Mouse (Mus musculus) intestine, postnatal 0 days (tissue): Measurements from ENCODE around the gene Eps8l1. TPM values are rescaled to one million over a fixed set of nuclear protein-coding genes. Genes with fewer than 3 reads are reported as not detected.

Source experiments
- ATAC-seq: fragments of 200-750 bp; cut with Nextera tagmentation; 2 replicates; pipeline ENCODE4 v1.8.0; 2017; ENCODE audit warnings: mild to moderate bottlenecking, moderate TSS enrichment, moderate library complexity
- H3K27ac ChIP-seq: fragments of 300-500 bp; sonication (generic); 2 replicates; pipeline ENCODE4 v1.5.1; 2014; ENCODE audit warnings: mild to moderate bottlenecking, low read depth, low read length, moderate library complexity
- H3K27me3 ChIP-seq: fragments of 300-500 bp; sonication (generic); replicated peaks from 2 replicates; pipeline ENCODE4 v1.6.1; 2014; ENCODE audit warnings: low read length, mixed read lengths; ENCODE audit not compliant: control insufficient read depth, insufficient read depth
- H3K36me3 ChIP-seq: fragments of 300-500 bp; sonication (generic); 2 replicates; pipeline ENCODE4 v1.6.1; 2014; ENCODE audit warnings: mild to moderate bottlenecking, moderate library complexity; ENCODE audit not compliant: control insufficient read depth, insufficient read depth
- H3K4me1 ChIP-seq: fragments of 300-500 bp; sonication (generic); replicated peaks from 2 replicates; pipeline ENCODE4 v1.6.1; 2014; ENCODE audit warnings: antibody characterized with exemption, low read length, mixed read lengths; ENCODE audit not compliant: control insufficient read depth, insufficient read depth
- H3K4me2 ChIP-seq: fragments of 300-500 bp; sonication (generic); replicated peaks from 2 replicates; pipeline ENCODE4 v1.6.1; 2014; ENCODE audit warnings: low read depth, mild to moderate bottlenecking, moderate library complexity
- H3K4me3 ChIP-seq: fragments of 300-500 bp; sonication (generic); 2 replicates; pipeline ENCODE4 v1.5.1; 2014; ENCODE audit warnings: low read depth, low read length
- H3K9ac ChIP-seq: fragments of 300-500 bp; sonication (generic); 2 replicates; pipeline ENCODE4 v1.6.1; 2014; ENCODE audit warnings: mild to moderate bottlenecking, low read depth, low read length
- H3K9me3 ChIP-seq: fragments of 300-500 bp; sonication (generic); 2 replicates; pipeline ENCODE4 v1.6.1; 2016; ENCODE audit warnings: mixed run types; ENCODE audit not compliant: control insufficient read depth
- CTCF ChIP-seq: sonication (generic); IDR thresholded peaks from 2 replicates; pipeline ENCODE4 v1.5.1; 2016; ENCODE audit warnings: low read depth, mild to moderate bottlenecking, control low read depth, antibody characterized with exemption, moderate library complexity
- WGBS: fragments of 180-500 bp; shearing (Covaris S2); extraction: QIAGEN DNeasy Blood & Tissue Kit; methylation state at CpG from one replicate; pipeline ENCODE4 v1.1.7; 2014; 5-methylcytosine and 5-hydroxymethylcytosine counted together
- polyA plus RNA-seq: library from polyadenylated mRNA; unstranded; fragments of >200 nt; fragmentation: Nextera tagmentation; extraction: Ambion mirVana; gene quantifications from 2 replicates; pipeline ENCODE4 v1.2.1, GENCODE M21; 2015

The Eps8l1 gene
- polyA plus RNA-seq, 1 experiment from 2014 or later: 1.7 TPM

DNA sequence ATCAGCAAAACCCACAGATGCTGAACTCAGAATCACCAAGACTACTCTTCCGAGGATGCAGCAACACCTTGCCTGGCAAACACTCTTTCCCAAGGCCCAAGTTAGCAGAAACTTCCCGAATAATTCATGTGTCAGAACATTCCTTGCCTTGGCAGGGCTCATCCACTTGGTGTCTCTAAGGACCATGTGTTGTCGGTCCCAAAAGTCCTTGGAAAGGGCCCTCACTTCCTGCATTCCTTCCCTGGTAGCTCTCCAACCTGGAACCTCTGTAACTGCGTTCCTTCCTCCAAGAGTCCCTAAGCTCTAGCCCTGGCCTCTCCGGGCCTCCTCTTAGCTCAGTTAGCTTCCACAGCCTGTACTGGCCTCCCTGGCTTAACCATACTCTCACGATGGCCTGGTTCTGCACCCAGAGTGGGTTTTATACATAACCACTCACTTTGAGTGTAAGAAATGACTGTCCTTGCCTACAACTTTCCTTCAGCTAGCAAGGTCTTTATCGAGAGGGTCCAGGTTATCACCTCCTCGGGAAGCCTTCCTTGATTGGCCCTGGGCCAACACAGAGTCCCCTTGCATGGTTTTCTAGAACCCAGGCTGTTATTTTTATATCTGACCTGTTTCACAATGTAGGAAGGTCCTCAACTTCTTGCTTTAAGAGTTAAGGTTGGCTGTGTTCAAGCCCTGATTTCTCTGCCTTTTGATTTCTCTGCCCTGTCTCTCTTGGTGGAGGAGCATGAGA, 51.2 kb downstream of the Eps8l1 start:
- 74% methylated on average over 8 of the region's 8 CpGs for WGBS
- Histone ChIP-seq H3K27ac (no peak overlapping the region), H3K9me3 (no peaks in the 10 kb centered on the region), H3K4me3 (no peak overlapping the region), H3K36me3 (no peaks in the 10 kb centered on the region), H3K4me2 (no peak overlapping the region), H3K4me1 (0 out of 2 replicates have a peak, but pooled peaks cover 4% of the 10 kb centered on the region), H3K27me3 (no peaks in the 10 kb centered on the region), H3K9ac (no peak overlapping the region)
- ATAC-seq: no peak
- TF ChIP-seq CTCF: no peak

DNA sequence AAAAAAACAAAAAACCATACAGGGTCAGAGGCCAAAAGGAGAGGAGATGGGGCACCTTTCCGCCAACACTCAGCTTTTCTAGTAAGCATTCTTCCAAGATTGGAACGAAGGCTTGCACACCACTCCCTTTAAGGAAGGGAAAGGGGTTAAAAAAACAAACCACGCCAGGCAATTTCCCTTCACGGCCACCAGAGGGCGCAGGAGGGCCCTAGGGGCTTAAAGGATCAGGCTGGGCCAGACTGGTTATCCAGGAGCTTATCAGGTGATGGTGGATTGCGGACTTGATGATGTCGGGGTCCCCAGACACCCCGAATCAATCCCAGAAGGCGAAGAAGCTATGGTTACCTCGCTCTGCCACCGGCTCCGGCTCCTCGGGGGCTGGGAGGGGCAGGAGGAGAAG, 52.8 kb downstream of the Eps8l1 start:
- H3K4me1 ChIP-seq: 0 out of 2 replicates have a peak, but pooled peaks cover 4% of the 10 kb centered on the region
- H3K9ac ChIP-seq: no peak overlapping the region
- no peaks in the 10 kb centered on the region for H3K36me3 ChIP-seq
- no peaks in the 10 kb centered on the region for H3K9me3 ChIP-seq
- no peak overlapping the region for H3K27ac ChIP-seq
- H3K4me3 ChIP-seq: no peak overlapping the region
- 31% methylated on average over 13 of the region's 13 CpGs for WGBS
- H3K4me2 ChIP-seq: no peak overlapping the region
- peak; percentile 92 for TF ChIP-seq CTCF
- H3K27me3 ChIP-seq: no peaks in the 10 kb centered on the region
- 0 out of 2 replicates have a peak, but pooled peaks have one; percentile 7 for ATAC-seq

DNA sequence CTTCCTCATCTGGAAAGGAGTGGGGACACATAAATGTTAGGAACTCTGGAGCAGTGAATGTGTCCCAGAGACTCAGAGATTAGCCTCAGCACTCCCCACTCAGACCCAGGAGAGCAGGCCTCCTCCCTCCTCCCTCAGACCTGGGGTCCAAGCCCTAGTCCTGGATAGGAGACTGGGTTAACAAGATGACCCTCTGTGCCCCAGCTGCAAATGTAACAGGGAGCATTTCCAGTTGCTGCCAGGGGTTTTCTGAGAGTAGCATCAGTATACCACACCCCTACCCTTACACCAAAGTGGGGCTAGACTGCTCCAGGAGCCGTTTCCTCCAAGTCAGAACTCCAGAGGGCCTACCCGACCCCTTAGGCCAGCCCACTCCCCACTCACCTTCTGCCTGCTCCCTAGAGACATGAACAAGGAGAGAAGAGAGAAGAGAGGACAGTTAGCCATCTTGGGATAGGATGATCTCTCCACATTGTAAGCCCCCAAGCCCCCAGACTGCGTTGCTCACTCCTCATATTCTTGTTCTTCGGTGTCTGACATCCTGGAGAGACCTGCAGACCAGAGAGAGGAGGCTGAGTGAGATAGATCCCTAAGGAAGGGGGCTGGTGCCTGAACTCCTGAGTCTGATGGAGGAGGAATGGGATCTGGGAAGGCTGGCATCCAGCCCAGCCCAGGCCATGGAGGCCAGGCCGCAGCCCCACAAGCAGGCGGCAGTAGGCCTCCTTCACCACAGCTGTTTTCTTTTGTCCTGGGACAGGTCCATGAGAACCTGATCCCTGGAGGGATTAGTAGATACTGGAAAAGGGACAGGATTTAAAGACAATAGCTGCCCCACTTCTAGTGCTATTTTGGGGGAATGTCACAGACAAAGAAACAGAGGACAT, 53.6 kb downstream of the Eps8l1 start:
- 51% methylated on average over 6 of the region's 6 CpGs for WGBS
- H3K27ac ChIP-seq: no peak overlapping the region

DNA sequence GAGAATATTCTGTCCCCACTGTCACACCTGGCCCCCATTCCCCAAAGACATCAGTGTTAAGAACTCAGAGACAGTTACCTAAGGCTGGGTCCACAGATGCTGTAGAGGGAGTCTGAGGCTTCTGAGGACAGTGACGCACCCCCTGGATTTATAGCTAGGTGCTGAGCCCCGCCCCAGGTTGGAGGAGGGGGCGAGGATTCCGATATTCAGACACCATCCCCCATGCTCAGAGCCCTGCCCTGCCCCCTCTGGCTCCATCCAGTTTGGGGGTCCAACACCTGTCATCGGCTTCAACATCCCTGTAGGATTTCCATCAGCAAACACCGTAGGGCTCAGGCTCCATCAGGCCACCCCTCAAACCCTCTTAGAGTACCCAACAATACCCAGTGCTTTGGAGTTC, 55.4 kb downstream of the Eps8l1 start:
- no peaks in the 10 kb centered on the region for H3K9me3 ChIP-seq
- WGBS: 54% methylated on average over 6 of the region's 6 CpGs
- no peak overlapping the region for H3K4me3 ChIP-seq
- TF ChIP-seq CTCF: no peak
- H3K36me3 ChIP-seq: no peaks in the 10 kb centered on the region
- no peak for ATAC-seq
- no peak overlapping the region for H3K27ac ChIP-seq
- H3K9ac ChIP-seq: no peak overlapping the region
- H3K4me1 ChIP-seq: no peaks in the 10 kb centered on the region
- 0 out of 2 replicates have a peak, but pooled peaks cover 4% of the 10 kb centered on the region for H3K27me3 ChIP-seq
- H3K4me2 ChIP-seq: no peak overlapping the region

More for the DNA sequence above, 53.6 kb downstream of the Eps8l1 start:
- TF ChIP-seq CTCF: no peak
- H3K9ac ChIP-seq: no peak overlapping the region
- no peaks in the 10 kb centered on the region for H3K9me3 ChIP-seq
- ATAC-seq: no peak
- no peak overlapping the region for H3K4me3 ChIP-seq
- no peaks in the 10 kb centered on the region for H3K36me3 ChIP-seq
- no peak overlapping the region for H3K4me2 ChIP-seq
- H3K27me3 ChIP-seq: no peaks in the 10 kb centered on the region
- H3K4me1 ChIP-seq: 0 out of 2 replicates have a peak, but pooled peaks cover 4% of the 10 kb centered on the region

DNA sequence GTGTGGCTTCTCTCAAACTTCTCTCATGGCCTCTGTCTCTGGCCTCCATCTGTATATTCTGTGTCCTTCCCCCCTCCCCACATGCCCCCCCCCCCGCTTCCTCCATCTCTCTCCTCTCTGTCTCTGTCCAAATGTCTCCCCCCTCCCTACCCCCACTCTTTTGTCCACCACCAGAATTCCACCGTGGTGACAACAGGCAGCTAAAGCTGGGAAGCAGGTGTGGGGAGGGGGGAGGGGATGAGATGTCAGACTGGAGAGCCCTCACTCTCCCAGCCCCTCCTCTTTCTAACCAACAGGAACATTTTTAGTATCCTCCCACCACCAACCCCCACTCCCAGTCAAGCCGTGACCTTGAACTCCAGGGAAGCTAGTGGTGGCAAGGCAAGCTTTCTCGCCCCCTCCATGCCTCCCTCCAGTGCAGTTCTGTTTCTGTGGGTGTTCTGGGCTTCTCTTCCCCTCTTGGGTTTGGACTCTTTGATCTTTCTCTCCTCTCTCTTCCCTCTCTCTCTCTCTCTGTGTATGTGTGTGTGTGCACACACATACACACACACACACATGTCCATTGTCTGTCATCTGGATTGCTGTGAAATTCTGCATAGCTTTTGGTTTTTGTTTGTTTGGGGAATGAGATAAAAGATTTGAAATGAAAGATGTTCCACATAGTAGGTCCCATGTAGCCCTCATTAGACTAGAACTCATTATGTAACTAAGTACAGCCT, 56.0 kb downstream of the Eps8l1 start, which contains the start of gene Tnnt1:
Tnnt1 (minus strand) TSS at position 51 of the 719 bp plus-strand sequence.
- Histone ChIP-seq H3K27ac (no peak within 1 kb of the TSS), H3K9me3 (no peaks in the 10 kb centered on the region), H3K4me2 (no peak within 1 kb of the TSS), H3K27me3 (0 out of 2 replicates have a peak, but pooled peaks cover 4% of the 10 kb centered on the region), H3K9ac (no peak within 1 kb of the TSS), H3K4me1 (no peaks in the 10 kb centered on the region), H3K4me3 (no peak within 1 kb of the TSS), H3K36me3 (no peaks in the 10 kb centered on the region)
- no peak for ATAC-seq
- 22% methylated on average over 4 of the region's 4 CpGs for WGBS
- no peak for TF ChIP-seq CTCF
